Mouse (Mus musculus) stomach, postnatal 0 days (tissue): Measurements from ENCODE around the gene Tmem191c. TPM values are rescaled to one million over a fixed set of nuclear protein-coding genes. Genes with fewer than 3 reads are reported as not detected.
A peak's percentile ranks its signal among the peaks of the same experiment; 100 is the strongest.

Experiments used
- ATAC-seq: fragments of 200-750 bp; cut with Nextera tagmentation; 2 replicates; pipeline ENCODE4 v1.8.0; 2017; ENCODE audit not compliant: low FRiP score, low TSS enrichment
- DNase-seq: peaks from one replicate; pipeline ENCODE4 v3.0.0-alpha.2; 2016; ENCODE audit warnings: low spot score
- H3K27ac ChIP-seq: fragments of 300-500 bp; sonication (generic); replicated peaks from 2 replicates; pipeline ENCODE4 v1.5.1; 2014; ENCODE audit warnings: mild to moderate bottlenecking, control low read depth
- H3K27me3 ChIP-seq: fragments of 300-500 bp; sonication (generic); 2 replicates; pipeline ENCODE4 v1.6.1; 2014; ENCODE audit warnings: low read length; ENCODE audit not compliant: control insufficient read depth, insufficient read depth
- H3K36me3 ChIP-seq: fragments of 300-500 bp; sonication (generic); 2 replicates; pipeline ENCODE4 v1.6.1; 2014; ENCODE audit warnings: low read length, mixed read lengths; ENCODE audit not compliant: control insufficient read depth, insufficient read depth
- H3K4me1 ChIP-seq: fragments of 300-500 bp; sonication (generic); replicated peaks from 2 replicates; pipeline ENCODE4 v1.6.1; 2014; ENCODE audit warnings: antibody characterized with exemption; ENCODE audit not compliant: control insufficient read depth, insufficient read depth
- H3K4me2 ChIP-seq: fragments of 300-500 bp; sonication (generic); replicated peaks from 2 replicates; pipeline ENCODE4 v1.6.1; 2014; ENCODE audit warnings: low read depth, mild to moderate bottlenecking, control low read depth, moderate library complexity
- H3K4me3 ChIP-seq: fragments of 300-500 bp; sonication (generic); 2 replicates; pipeline ENCODE4 v1.5.1; 2014; ENCODE audit warnings: low read depth, low read length, control low read depth
- H3K9ac ChIP-seq: fragments of 300-500 bp; sonication (generic); 2 replicates; pipeline ENCODE4 v1.6.1; 2014; ENCODE audit warnings: mild to moderate bottlenecking, low read length, control low read depth, mixed read lengths
- H3K9me3 ChIP-seq: fragments of 300-500 bp; sonication (generic); 2 replicates; pipeline ENCODE4 v1.6.1; 2016; ENCODE audit warnings: low read length; ENCODE audit not compliant: control insufficient read depth
- CTCF ChIP-seq: IDR thresholded peaks from 2 replicates; pipeline ENCODE4 v1.5.1; 2016; ENCODE audit warnings: antibody characterized with exemption, low read depth, mild to moderate bottlenecking, moderate library complexity
- EP300 ChIP-seq: optimal IDR thresholded peaks from 2 replicates; pipeline ENCODE3; 2016; ENCODE audit warnings: antibody characterized with exemption
- WGBS: fragments of 180-500 bp; shearing (Covaris S2); extraction: QIAGEN DNeasy Blood & Tissue Kit; methylation state at CpG from one replicate; pipeline ENCODE4 v1.1.7; 2014; 5-methylcytosine and 5-hydroxymethylcytosine counted together
- polyA plus RNA-seq: library from polyadenylated mRNA; unstranded; fragments of >200 nt; fragmentation: Nextera tagmentation; extraction: Ambion mirVana; gene quantifications from 2 replicates; pipeline ENCODE4 v1.2.1, GENCODE M21; 2015

Tmem191c gene
- polyA plus RNA-seq, 1 experiment from 2014 or later, result 8.8 TPM

- no peaks in the 10 kb centered on the region for H3K27me3 ChIP-seq
- DNase-seq (peak; percentile 66), ATAC-seq (no peak)
- H3K27ac ChIP-seq, result no peak overlapping the region
- WGBS, result 39% methylated on average over 4 of the region's 4 CpGs
- H3K9me3 ChIP-seq, result no peaks in the 10 kb centered on the region
- no peak overlapping the region for H3K9ac ChIP-seq
- no peak overlapping the region for H3K4me2 ChIP-seq
- TF ChIP-seq CTCF (no peak), EP300 (no peak)
- H3K4me1 ChIP-seq, result 0 out of 2 replicates have a peak, but pooled peaks cover 3% of the 10 kb centered on the region
- H3K4me3 ChIP-seq, result no peak overlapping the region
- H3K36me3 ChIP-seq, result no peaks in the 10 kb centered on the region
Measured at GRCm38 (mm10) chr16:17247727-17248126, 28.1 kb upstream of the Tmem191c start.

DNA sequence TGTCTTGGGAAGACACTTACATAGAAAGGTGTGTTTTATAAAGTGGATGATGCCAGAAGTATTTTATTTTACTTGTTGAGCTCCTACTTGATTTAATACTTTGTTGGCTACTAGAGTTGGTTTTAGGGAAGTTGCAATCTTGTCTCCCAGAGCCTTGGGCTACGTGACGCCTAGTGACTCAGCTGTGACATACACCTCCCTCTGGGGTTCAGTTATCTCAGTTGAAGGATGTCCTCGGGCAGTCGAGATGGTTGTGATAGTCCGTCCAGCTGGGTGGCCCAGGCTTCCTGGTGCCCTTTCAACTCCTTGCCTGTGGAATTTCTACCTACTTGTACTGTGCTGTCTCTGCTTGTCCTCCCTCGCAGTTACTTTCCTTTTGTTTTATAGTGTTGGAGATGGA is 26.7 kb upstream of the Tmem191c start:
- no peaks in the 10 kb centered on the region for H3K27me3 ChIP-seq
- no peaks in the 10 kb centered on the region for H3K9me3 ChIP-seq
- no peak overlapping the region for H3K27ac ChIP-seq
- no peak overlapping the region for H3K9ac ChIP-seq
- TF ChIP-seq CTCF, result no peak
- TF ChIP-seq EP300, result no peak
- 0 out of 2 replicates have a peak, but pooled peaks cover 6% of the 10 kb centered on the region for H3K4me1 ChIP-seq
- H3K4me2 ChIP-seq, result no peak overlapping the region
- H3K36me3 ChIP-seq, result no peaks in the 10 kb centered on the region
- no peak overlapping the region for H3K4me3 ChIP-seq
- 37% methylated on average over 6 of the region's 6 CpGs for WGBS
- ATAC-seq (no peak), DNase-seq (no peak)

GRCm38 (mm10) chr16:17251539-17251938 is 24.3 kb upstream of the Tmem191c start:
- ATAC-seq, result no peak

GRCm38 (mm10) chr16:17252086-17252726 is 23.7 kb upstream of the Tmem191c start:
- H3K27ac ChIP-seq, result no peak overlapping the region
- TF ChIP-seq EP300, result no peak
- TF ChIP-seq CTCF, result no peak
- peaks cover under 1% of the 10 kb centered on the region; the same call in 1 of the 2 replicates for H3K36me3 ChIP-seq
- no peak overlapping the region for H3K4me3 ChIP-seq
- 0 out of 2 replicates have a peak, but pooled peaks cover 7% of the 10 kb centered on the region for H3K4me1 ChIP-seq
- WGBS, result 59% methylated on average over 3 of the region's 3 CpGs
- no peak overlapping the region for H3K9ac ChIP-seq
- H3K27me3 ChIP-seq, result no peaks in the 10 kb centered on the region
- no peak for ATAC-seq
- no peak overlapping the region for H3K4me2 ChIP-seq
- DNase-seq, result no peak
- H3K9me3 ChIP-seq, result no peaks in the 10 kb centered on the region

More at GRCm38 (mm10) chr16:17251539-17251938, 24.3 kb upstream of the Tmem191c start:
- H3K9me3 ChIP-seq, result no peaks in the 10 kb centered on the region
- H3K27me3 ChIP-seq, result no peaks in the 10 kb centered on the region
- H3K27ac ChIP-seq, result no peak overlapping the region
- 25% methylated on average over 3 of the region's 3 CpGs for WGBS
- 0 out of 2 replicates have a peak, but pooled peaks cover 7% of the 10 kb centered on the region for H3K4me1 ChIP-seq
- DNase-seq, result peak; percentile 86
- H3K36me3 ChIP-seq, result no peaks in the 10 kb centered on the region
- no peak overlapping the region for H3K4me3 ChIP-seq
- H3K4me2 ChIP-seq, result no peak overlapping the region
- TF ChIP-seq CTCF, result no peak
- TF ChIP-seq EP300, result no peak
- no peak overlapping the region for H3K9ac ChIP-seq

GRCm38 (mm10) chr16:17252841-17253240 is 23.0 kb upstream of the Tmem191c start:
- Histone ChIP-seq H3K36me3 (peaks cover 7% of the 10 kb centered on the region; the same call in 1 of the 2 replicates), H3K4me2 (no peak overlapping the region), H3K27ac (no peak overlapping the region), H3K9me3 (no peaks in the 10 kb centered on the region), H3K9ac (no peak overlapping the region), H3K4me3 (no peak overlapping the region), H3K4me1 (0 out of 2 replicates have a peak, but pooled peaks cover 7% of the 10 kb centered on the region), H3K27me3 (no peaks in the 10 kb centered on the region)
- TF ChIP-seq EP300 (no peak), CTCF (no peak)
- DNase-seq, result no peak
- 72% methylated on average over 7 of the region's 7 CpGs for WGBS
- ATAC-seq, result no peak

DNA sequence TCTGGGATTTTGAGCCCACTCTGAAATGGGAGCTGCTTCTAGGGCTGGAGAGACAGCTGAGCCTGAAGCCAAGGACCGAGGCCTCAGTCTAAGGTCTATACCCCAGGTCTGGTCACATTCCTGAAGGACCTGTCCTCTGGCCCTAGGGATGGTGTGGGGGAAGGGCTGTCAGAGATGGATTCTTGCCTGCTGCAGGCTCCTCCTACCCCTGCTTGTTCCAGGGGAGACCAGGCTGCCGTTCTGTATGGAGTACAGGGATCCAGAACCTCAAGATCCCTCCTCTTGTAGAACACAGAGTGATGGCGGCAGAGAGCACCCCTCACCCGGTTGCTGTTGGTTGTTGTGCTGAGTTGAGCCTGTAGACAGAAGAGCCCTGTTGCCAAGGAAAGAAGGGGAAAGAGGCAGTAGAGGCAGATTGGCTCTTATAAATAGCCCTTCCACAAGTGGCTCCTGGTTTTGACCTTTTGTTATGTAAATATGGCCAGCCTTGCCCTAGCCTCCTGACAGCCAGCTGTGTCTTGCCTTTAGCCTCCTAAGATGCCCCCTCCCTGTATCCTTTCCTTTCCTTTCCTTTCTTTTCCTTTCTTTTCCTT is 21.8 kb upstream of the Tmem191c start:
- Histone ChIP-seq H3K27ac (no peak overlapping the region), H3K4me1 (0 out of 2 replicates have a peak, but pooled peaks cover 7% of the 10 kb centered on the region), H3K27me3 (no peaks in the 10 kb centered on the region), H3K9ac (no peak overlapping the region), H3K9me3 (no peaks in the 10 kb centered on the region), H3K4me2 (no peak overlapping the region), H3K36me3 (peaks cover 16% of the 10 kb centered on the region; the same call in 1 of the 2 replicates), H3K4me3 (no peak overlapping the region)
- DNase-seq, result no peak
- ATAC-seq, result no peak
- TF ChIP-seq CTCF (no peak), EP300 (no peak)
- 48% methylated on average over 4 of the region's 4 CpGs for WGBS
